13 mouse cellular contexts compared by ENCODE assay signal in the genomic region with DNA sequence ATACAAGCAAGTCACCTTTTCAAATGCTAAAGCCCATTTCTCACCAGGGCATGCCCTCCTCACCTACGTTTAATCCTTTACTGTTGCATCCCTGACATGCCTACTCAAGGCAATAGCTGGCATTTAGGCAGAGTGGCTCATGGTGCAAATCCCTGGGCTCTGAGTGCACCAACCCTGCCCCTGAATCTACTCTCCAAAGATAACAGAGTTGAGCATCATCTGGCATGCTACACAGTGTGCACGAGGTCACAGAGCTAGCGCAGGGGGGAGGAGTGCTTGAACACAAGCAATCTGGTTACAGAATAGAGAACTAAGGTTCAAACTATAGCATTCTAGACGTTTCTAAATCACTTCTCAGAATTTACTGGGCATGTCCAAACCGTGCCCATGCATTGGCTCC.
"Had no signal": no experiment of that assay in that cellular context is flagged by ENCODE, and none has a peak within 500 bp of the region (broad histone marks: within the 10 kb centered on the region; RNA-seq: fewer than 3 reads in every experiment).

No protein-coding gene starts in this region.

- H3K9me3 ChIP-seq: liver, embryonic 13.5 days; lung, embryonic 15.5 days had no signal

- H3K4me1 ChIP-seq: liver, embryonic 13.5 days; lung, embryonic 15.5 days; megakaryocyte, embryonic 14.5 days; midbrain, embryonic 12.5 days had no signal

- H3K27ac ChIP-seq: limb, embryonic 12.5 days; liver, embryonic 13.5 days; lung, embryonic 15.5 days; macrophage; midbrain, embryonic 12.5 days; stomach, postnatal 0 days had no signal

- H3K27me3 ChIP-seq: liver, embryonic 13.5 days; lung, embryonic 15.5 days; midbrain, embryonic 12.5 days had no signal

- DNase-seq: kidney, adult 8-10 months; kidney, postnatal 25 days; liver; liver, embryonic 13.5 days; liver, postnatal 0 days; lung, postnatal 14 days; thymus, postnatal 4 days had no signal

- ATAC-seq: liver, postnatal 0 days had no signal

- H3K4me3 ChIP-seq: limb, embryonic 12.5 days; liver, embryonic 13.5 days; lung, embryonic 15.5 days; megakaryocyte, embryonic 14.5 days; midbrain, embryonic 12.5 days had no signal

- H3K36me3 ChIP-seq: limb, embryonic 12.5 days; liver, embryonic 13.5 days; lung, embryonic 15.5 days; midbrain, embryonic 12.5 days had no signal

- H3K4me2 ChIP-seq: limb, embryonic 12.5 days; liver, embryonic 13.5 days; lung, embryonic 15.5 days; midbrain, embryonic 12.5 days had no signal

- H3K9ac ChIP-seq: limb, embryonic 12.5 days; liver, embryonic 13.5 days; liver, postnatal 0 days; lung, embryonic 15.5 days; midbrain, embryonic 12.5 days had no signal
